34 mouse cellular contexts compared by ENCODE assay signal in the genomic region with DNA sequence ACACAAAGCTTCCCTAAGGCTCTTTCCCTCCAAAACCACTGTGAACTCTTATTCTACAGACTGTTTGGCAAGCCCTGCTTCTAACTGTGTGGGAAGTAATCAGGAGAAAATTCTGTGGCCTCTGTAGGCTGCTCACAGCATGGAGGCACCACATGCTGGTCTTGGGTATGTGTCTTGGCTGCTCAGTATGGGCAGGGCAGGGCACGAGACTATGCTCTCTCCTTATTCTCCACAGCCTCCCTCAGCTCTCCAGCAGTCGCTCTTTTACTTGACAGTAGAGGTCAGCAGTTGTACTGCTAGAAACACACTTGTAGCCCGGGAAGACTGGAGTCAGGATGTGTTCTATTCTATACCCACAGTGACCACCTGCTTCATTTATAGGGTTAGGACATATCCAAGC. TPM values are rescaled to one million over a fixed set of nuclear protein-coding genes. Genes with fewer than 3 reads are reported as not detected.
DNase-seq lines count a peak whose midpoint lies in the region; ATAC-seq and TF ChIP-seq lines count a peak whose summit lies in the region.
"Had no signal": no experiment of that assay in that cellular context is flagged by ENCODE, and none has a peak within 500 bp of the region (broad histone marks: within the 10 kb centered on the region; RNA-seq: fewer than 3 reads in every experiment).

No protein-coding gene starts in this region.

- no peak overlapping the region for H3K27ac ChIP-seq in forebrain, postnatal 0 days (ENCODE audit: low read depth, low read length)
- no peak overlapping the region for H3K27ac ChIP-seq in forebrain, embryonic 12.5 days
- H3K27ac ChIP-seq in midbrain, embryonic 14.5 days (replicated peaks; ENCODE audit: low read depth, low read length) = no peak overlapping the region
- no peak overlapping the region for H3K27ac ChIP-seq in midbrain, embryonic 15.5 days
- peak overlapping the region; percentile 55 for H3K27ac ChIP-seq in cerebellum, adult 2 months (ENCODE audit: insufficient read depth, low read length)
- H3K27ac ChIP-seq in kidney, adult 2 months (ENCODE audit: insufficient read depth, low read depth, low read length) = no peak overlapping the region
- H3K27ac ChIP-seq: embryonic facial prominence, embryonic 13.5 days; forebrain, embryonic 13.5 days; gastrocnemius, adult 2 months; heart, embryonic 15.5 days; kidney, postnatal 0 days; limb, embryonic 13.5 days; liver, embryonic 12.5 days had no signal

- no peak overlapping the region for H3K9ac ChIP-seq in forebrain, postnatal 0 days
- no peak overlapping the region for H3K9ac ChIP-seq in forebrain, embryonic 12.5 days
- H3K9ac ChIP-seq in midbrain, embryonic 14.5 days (replicated peaks; ENCODE audit: low read length) = no peak overlapping the region
- H3K9ac ChIP-seq in midbrain, embryonic 15.5 days = no peak overlapping the region
- H3K9ac ChIP-seq: embryonic facial prominence, embryonic 13.5 days; forebrain, embryonic 13.5 days; heart, embryonic 15.5 days; limb, embryonic 13.5 days; liver, embryonic 12.5 days had no signal

- H3K4me3 ChIP-seq in forebrain, postnatal 0 days (ENCODE audit: low read depth, low read length) = no peak overlapping the region
- no peak overlapping the region for H3K4me3 ChIP-seq in forebrain, embryonic 12.5 days (replicated peaks)
- no peak overlapping the region for H3K4me3 ChIP-seq in midbrain, embryonic 14.5 days (replicated peaks; ENCODE audit: low read depth, low read length)
- H3K4me3 ChIP-seq in midbrain, embryonic 15.5 days = no peak overlapping the region
- H3K4me3 ChIP-seq in cerebellum, adult 2 months (replicated peaks; ENCODE audit: insufficient read depth, low read depth, low read length) = no peak overlapping the region
- no peak overlapping the region for H3K4me3 ChIP-seq in kidney, adult 2 months (ENCODE audit: insufficient read depth, low read depth, low read length)
- H3K4me3 ChIP-seq: embryonic facial prominence, embryonic 13.5 days; erythroblast, embryonic 14.5 days; forebrain, embryonic 13.5 days; gastrocnemius, adult 2 months; heart, embryonic 15.5 days; limb, embryonic 13.5 days; liver, embryonic 12.5 days had no signal

- no peaks in the 10 kb centered on the region for H3K9me3 ChIP-seq in forebrain, postnatal 0 days (ENCODE audit: low read length)
- no peaks in the 10 kb centered on the region for H3K9me3 ChIP-seq in forebrain, embryonic 12.5 days
- H3K9me3 ChIP-seq in midbrain, embryonic 14.5 days (ENCODE audit: control insufficient read depth, low read length) = no peaks in the 10 kb centered on the region
- H3K9me3 ChIP-seq in midbrain, embryonic 15.5 days = no peaks in the 10 kb centered on the region
- H3K9me3 ChIP-seq: embryonic facial prominence, embryonic 13.5 days; forebrain, embryonic 13.5 days; heart, embryonic 15.5 days; limb, embryonic 13.5 days; liver, embryonic 12.5 days had no signal

- TF ChIP-seq POLR2A in cerebellum, adult 2 months (IDR thresholded peaks at IDR 0.05; ENCODE audit: borderline replicate concordance, insufficient read depth, low read length) = no peak
- no peak for TF ChIP-seq POLR2A in kidney, adult 2 months (IDR thresholded peaks at IDR 0.05; ENCODE audit: low read depth, low read length)

- no peaks in the 10 kb centered on the region for H3K27me3 ChIP-seq in forebrain, postnatal 0 days (ENCODE audit: insufficient read depth, low read length)
- no peaks in the 10 kb centered on the region for H3K27me3 ChIP-seq in forebrain, embryonic 12.5 days
- H3K27me3 ChIP-seq in midbrain, embryonic 14.5 days (ENCODE audit: control insufficient read depth, insufficient read depth, low read length) = no peaks in the 10 kb centered on the region
- no peaks in the 10 kb centered on the region for H3K27me3 ChIP-seq in midbrain, embryonic 15.5 days (replicated peaks)
- no peaks in the 10 kb centered on the region for H3K27me3 ChIP-seq in cerebellum, adult 2 months (ENCODE audit: control insufficient read depth, insufficient read depth, low read length)
- no peaks in the 10 kb centered on the region for H3K27me3 ChIP-seq in kidney, adult 2 months (replicated peaks; ENCODE audit: control insufficient read depth, insufficient read depth, low read length)
- H3K27me3 ChIP-seq: embryonic facial prominence, embryonic 13.5 days; forebrain, embryonic 13.5 days; heart, embryonic 15.5 days; limb, embryonic 13.5 days; liver, embryonic 12.5 days had no signal

- no peak for ATAC-seq in forebrain, postnatal 0 days
- no peak for ATAC-seq in forebrain, embryonic 12.5 days (ENCODE audit: low FRiP score)
- ATAC-seq in midbrain, embryonic 14.5 days (ENCODE audit: low FRiP score, low TSS enrichment) = no peak
- no peak for ATAC-seq in midbrain, embryonic 15.5 days (replicated peaks)
- ATAC-seq: CD4-positive, CD25-positive, alpha-beta regulatory T cell, adult 4 months; forebrain, embryonic 13.5 days; hindbrain, embryonic 16.5 days; liver, embryonic 12.5 days had no signal

- no peak for DNase-seq in forebrain, postnatal 0 days
- DNase-seq in midbrain, embryonic 14.5 days = peak; percentile 16
- DNase-seq in cerebellum, adult 2 months = peak; percentile 54 to 65
- DNase-seq in cerebellum, postnatal 25 days = peak; percentile 54 to 68
- no peak for DNase-seq in kidney, adult 2 months
- DNase-seq in left cerebral cortex, postnatal 10 days (ENCODE audit: extremely low spot score in 1 of 2, low spot score in 2 of 2) = no peak
- DNase-seq: adrenal gland, adult 2 months; embryo, embryonic 11 days; gastrocnemius, adult 2 months; heart, postnatal 4 days; kidney, adult 11 months; lung, adult 18-20 months; lung, postnatal 10 days; right cerebral cortex, postnatal 25 days; spleen, adult 18-20 months; thymus, postnatal 25 days had no signal

- H3K4me2 ChIP-seq in forebrain, postnatal 0 days (ENCODE audit: low read depth) = no peak overlapping the region
- no peak overlapping the region for H3K4me2 ChIP-seq in forebrain, embryonic 12.5 days
- H3K4me2 ChIP-seq in midbrain, embryonic 14.5 days (ENCODE audit: low read length) = no peak overlapping the region
- no peak overlapping the region for H3K4me2 ChIP-seq in midbrain, embryonic 15.5 days
- H3K4me2 ChIP-seq: embryonic facial prominence, embryonic 13.5 days; forebrain, embryonic 13.5 days; heart, embryonic 15.5 days; limb, embryonic 13.5 days; liver, embryonic 12.5 days; midbrain, embryonic 11.5 days had no signal

- TF ChIP-seq CTCF in forebrain, postnatal 0 days (IDR thresholded peaks at IDR 0.05; ENCODE audit: low read depth) = peak; percentile 10; the same call in 1 of the 2 replicates
- peak; percentile 40; the same call in 1 of the 2 replicates for TF ChIP-seq CTCF in cerebellum, adult 2 months (IDR thresholded peaks at IDR 0.05; ENCODE audit: borderline replicate concordance, insufficient read depth, low read depth, low read length)
- TF ChIP-seq CTCF in kidney, adult 2 months (conservative IDR thresholded peaks at IDR 0.05; ENCODE audit: insufficient read depth, insufficient read length, low read depth, low read length) = no peak

- peaks cover 6% of the 10 kb centered on the region; the same call in 1 of the 2 replicates for H3K4me1 ChIP-seq in forebrain, postnatal 0 days (ENCODE audit: insufficient read depth)
- peaks cover 14% of the 10 kb centered on the region for H3K4me1 ChIP-seq in forebrain, embryonic 12.5 days
- peaks cover 19% of the 10 kb centered on the region for H3K4me1 ChIP-seq in midbrain, embryonic 14.5 days (ENCODE audit: control insufficient read depth, insufficient read depth, low read length)
- H3K4me1 ChIP-seq in midbrain, embryonic 15.5 days = peaks cover 38% of the 10 kb centered on the region
- peaks cover 35% of the 10 kb centered on the region for H3K4me1 ChIP-seq in cerebellum, adult 2 months (ENCODE audit: control insufficient read depth, insufficient read depth, low read length)
- H3K4me1 ChIP-seq in kidney, adult 2 months (ENCODE audit: control insufficient read depth, insufficient read depth, low read length) = no peaks in the 10 kb centered on the region
- H3K4me1 ChIP-seq: limb, embryonic 13.5 days had no signal

- intact Hi-C loops in left cerebral cortex, postnatal 10 days (cut with DNase I) = loop anchor here (5.0 kb wide), 1 partner anchor 87 kb away; no protein-coding TSS in a partner anchor

- peaks cover 27% of the 10 kb centered on the region for H3K36me3 ChIP-seq in forebrain, postnatal 0 days (ENCODE audit: insufficient read depth)
- peaks cover 19% of the 10 kb centered on the region for H3K36me3 ChIP-seq in forebrain, embryonic 12.5 days (replicated peaks)
- H3K36me3 ChIP-seq in midbrain, embryonic 14.5 days (ENCODE audit: control insufficient read depth, insufficient read depth, low read length) = peaks cover 39% of the 10 kb centered on the region
- peaks cover 13% of the 10 kb centered on the region; the same call in 1 of the 2 replicates for H3K36me3 ChIP-seq in midbrain, embryonic 15.5 days (replicated peaks)
- no peaks in the 10 kb centered on the region for H3K36me3 ChIP-seq in kidney, adult 2 months (ENCODE audit: control insufficient read depth, insufficient read depth, low read length)
- H3K36me3 ChIP-seq: embryonic facial prominence, embryonic 13.5 days; heart, embryonic 15.5 days; limb, embryonic 13.5 days; liver, embryonic 12.5 days had no signal

- WGBS in forebrain, postnatal 0 days = 38% methylated on average over 3 of the region's 3 CpGs
- 40% methylated on average over 3 of the region's 3 CpGs for WGBS in forebrain, embryonic 12.5 days
- 43% methylated on average over 3 of the region's 3 CpGs for WGBS in midbrain, embryonic 14.5 days
- 29% methylated on average over 3 of the region's 3 CpGs for WGBS in midbrain, embryonic 15.5 days
- 5% methylated on average over 3 of the region's 3 CpGs for WGBS in cerebellum, adult 2 months
- WGBS in kidney, adult 2 months = 23% methylated on average over 3 of the region's 3 CpGs

RNA-seq across cellular contexts. Expression of a gene that starts 5.2 kb away (rescaled TPM):
- total RNA-seq in forebrain, postnatal 0 days (2014; rRNA removed) = 114 and 134 TPM in 2 replicates
- 51.3 and 62.5 TPM in 2 replicates for polyA plus RNA-seq in forebrain, postnatal 0 days (2015; fragmentation: Nextera tagmentation; extraction: Ambion mirVana)
- 28.4 and 29.2 TPM in 2 replicates for polyA plus RNA-seq in forebrain, embryonic 12.5 days (2016; fragmentation: Nextera tagmentation; extraction: Ambion mirVana)
- polyA plus RNA-seq in midbrain, embryonic 14.5 days (2014; fragmentation: Nextera tagmentation; extraction: Ambion mirVana) = 105 and 110 TPM in 2 replicates
- polyA plus RNA-seq in midbrain, embryonic 15.5 days (2015; fragmentation: Nextera tagmentation; extraction: Ambion mirVana) = 106 and 107 TPM in 2 replicates
- polyA plus RNA-seq in cerebellum, adult 2 months (2012; rRNA removed) = 28.6 and 35.1 TPM in 2 replicates
- 0.12 and 0.27 TPM in 2 replicates for polyA plus RNA-seq in kidney, adult 2 months (2012; rRNA removed)
- 10 to 100 TPM; 75.4 to 82.2 TPM for total RNA-seq in left cerebral cortex, postnatal 10 days (2021)
- total RNA-seq: gastrocnemius, adult 2 months; gastrocnemius, postnatal 4 days had no signal
- polyA plus RNA-seq: CD4-positive, CD25-positive, alpha-beta regulatory T cell, adult 4 months; erythroblast, embryonic 14.5 days had no signal

RNA-seq across cellular contexts. Expression of a gene that starts 21.8 kb away (rescaled TPM):
- not detected in 2 replicates for total RNA-seq in forebrain, postnatal 0 days (2014; rRNA removed)
- polyA plus RNA-seq in forebrain, postnatal 0 days (2015; fragmentation: Nextera tagmentation; extraction: Ambion mirVana) = not detected in 2 replicates
- not detected in 2 replicates for polyA plus RNA-seq in forebrain, embryonic 12.5 days (2016; fragmentation: Nextera tagmentation; extraction: Ambion mirVana)
- not detected in 2 replicates for polyA plus RNA-seq in midbrain, embryonic 14.5 days (2014; fragmentation: Nextera tagmentation; extraction: Ambion mirVana)
- not detected in 2 replicates for polyA plus RNA-seq in midbrain, embryonic 15.5 days (2015; fragmentation: Nextera tagmentation; extraction: Ambion mirVana)
- polyA plus RNA-seq in cerebellum, adult 2 months (2012; rRNA removed) = not detected in 2 replicates
- not detected in 2 replicates for polyA plus RNA-seq in kidney, adult 2 months (2012; rRNA removed)
- total RNA-seq in left cerebral cortex, postnatal 10 days (2021) = not detected
- total RNA-seq: adrenal gland, adult 2 months; ES-E14; gastrocnemius, adult 2 months; gastrocnemius, postnatal 4 days; heart, postnatal 4 days; layer of hippocampus, postnatal 14 days; left cerebral cortex, postnatal 14 days had no signal
- polyA plus RNA-seq: adrenal gland, adult 2 months; CD4-positive, CD25-positive, alpha-beta regulatory T cell, adult 4 months; embryonic facial prominence, embryonic 13.5 days; erythroblast, embryonic 14.5 days; forebrain, embryonic 13.5 days; frontal cortex, adult 2 months; heart, embryonic 15.5 days; hindbrain, embryonic 16.5 days; kidney, postnatal 0 days; limb, embryonic 13.5 days; liver, embryonic 12.5 days; midbrain, embryonic 11.5 days; neural tube, embryonic 11.5 days had no signal

RNA-seq across cellular contexts. Expression of a gene that starts 26.3 kb away (rescaled TPM):
- total RNA-seq in forebrain, postnatal 0 days (2014; rRNA removed) = 43.7 and 50.2 TPM in 2 replicates
- 56.4 and 57.4 TPM in 2 replicates for polyA plus RNA-seq in forebrain, postnatal 0 days (2015; fragmentation: Nextera tagmentation; extraction: Ambion mirVana)
- polyA plus RNA-seq in forebrain, embryonic 12.5 days (2016; fragmentation: Nextera tagmentation; extraction: Ambion mirVana) = 47.5 and 47.6 TPM in 2 replicates
- polyA plus RNA-seq in midbrain, embryonic 14.5 days (2014; fragmentation: Nextera tagmentation; extraction: Ambion mirVana) = 57.0 and 72.9 TPM in 2 replicates
- 65.4 and 67.3 TPM in 2 replicates for polyA plus RNA-seq in midbrain, embryonic 15.5 days (2015; fragmentation: Nextera tagmentation; extraction: Ambion mirVana)
- polyA plus RNA-seq in cerebellum, adult 2 months (2012; rRNA removed) = 29.2 and 30.6 TPM in 2 replicates
- polyA plus RNA-seq in kidney, adult 2 months (2012; rRNA removed) = 21.5 and 24.0 TPM in 2 replicates
- 10 to 100 TPM; 48.8 to 57.2 TPM for total RNA-seq in left cerebral cortex, postnatal 10 days (2021)

RNA-seq across cellular contexts. Expression of a gene that starts 40.0 kb away (rescaled TPM):
- 51.1 and 55.6 TPM in 2 replicates for total RNA-seq in forebrain, postnatal 0 days (2014; rRNA removed)
- polyA plus RNA-seq in forebrain, postnatal 0 days (2015; fragmentation: Nextera tagmentation; extraction: Ambion mirVana) = 53.8 and 57.5 TPM in 2 replicates
- polyA plus RNA-seq in forebrain, embryonic 12.5 days (2016; fragmentation: Nextera tagmentation; extraction: Ambion mirVana) = 23.2 and 28.2 TPM in 2 replicates
- 37.4 and 44.9 TPM in 2 replicates for polyA plus RNA-seq in midbrain, embryonic 14.5 days (2014; fragmentation: Nextera tagmentation; extraction: Ambion mirVana)
- polyA plus RNA-seq in midbrain, embryonic 15.5 days (2015; fragmentation: Nextera tagmentation; extraction: Ambion mirVana) = 52.2 and 54.5 TPM in 2 replicates
- 128 and 138 TPM in 2 replicates for polyA plus RNA-seq in cerebellum, adult 2 months (2012; rRNA removed)
- 19.2 and 19.5 TPM in 2 replicates for polyA plus RNA-seq in kidney, adult 2 months (2012; rRNA removed)
- 10 to 100 TPM; 57.3 to 62.7 TPM for total RNA-seq in left cerebral cortex, postnatal 10 days (2021)
- polyA plus RNA-seq: erythroblast, embryonic 14.5 days had no signal

RNA-seq across cellular contexts. Expression of a gene that starts 43.1 kb away (rescaled TPM):
- total RNA-seq in forebrain, postnatal 0 days (2014; rRNA removed) = 39.0 and 55.0 TPM in 2 replicates
- 4.0 and 6.7 TPM in 2 replicates for polyA plus RNA-seq in forebrain, postnatal 0 days (2015; fragmentation: Nextera tagmentation; extraction: Ambion mirVana)
- polyA plus RNA-seq in forebrain, embryonic 12.5 days (2016; fragmentation: Nextera tagmentation; extraction: Ambion mirVana) = 51.9 and 60.8 TPM in 2 replicates
- polyA plus RNA-seq in midbrain, embryonic 14.5 days (2014; fragmentation: Nextera tagmentation; extraction: Ambion mirVana) = 21.2 and 31.3 TPM in 2 replicates
- 22.0 and 24.6 TPM in 2 replicates for polyA plus RNA-seq in midbrain, embryonic 15.5 days (2015; fragmentation: Nextera tagmentation; extraction: Ambion mirVana)
- polyA plus RNA-seq in cerebellum, adult 2 months (2012; rRNA removed) = 44.2 and 47.5 TPM in 2 replicates
- polyA plus RNA-seq in kidney, adult 2 months (2012; rRNA removed) = 0.08 and 0.13 TPM in 2 replicates
- total RNA-seq in left cerebral cortex, postnatal 10 days (2021) = 10 to 100 TPM; 24.3 to 27.7 TPM
- total RNA-seq: gastrocnemius, adult 2 months; heart, postnatal 4 days had no signal
- polyA plus RNA-seq: CD4-positive, CD25-positive, alpha-beta regulatory T cell, adult 4 months; erythroblast, embryonic 14.5 days; kidney, postnatal 0 days had no signal

Comparison
In these comparisons a context has a peak if more than half of its experiments do, and no peak if none do; other contexts are left out.
1. DNase-seq: peak in midbrain, embryonic 14.5 days (single experiment), cerebellum, adult 2 months (2 of 2) and cerebellum, postnatal 25 days (2 of 2); none in forebrain, postnatal 0 days (single experiment), kidney, adult 2 months (single experiment) and left cerebral cortex, postnatal 10 days (0 of 2).
2. RNA of a gene that starts 5.2 kb away (polyA plus RNA-seq): 105 to 110 TPM in midbrain, embryonic 14.5 days, 106 to 107 TPM in midbrain, embryonic 15.5 days, 51.3 to 62.5 TPM in forebrain, postnatal 0 days, 28.6 to 35.1 TPM in cerebellum, adult 2 months and 28.4 to 29.2 TPM in forebrain, embryonic 12.5 days; 0.12 to 0.27 TPM in kidney, adult 2 months; every median in the first group is over 10 times any median in the second.